Mouse (Mus musculus) limb, embryonic 15.5 days (tissue): ENCODE measurements at regions not wholly inside any gene's neighbourhood (a gene's known extent, or its start where the extent isn't known, plus 50 kb on each side); places are given as distances from the start of the nearest gene placed in this dataset.

Experiments
- ATAC-seq: fragments of 200-750 bp; cut with Nextera tagmentation; 2 replicates; pipeline ENCODE4 v1.8.0; 2017; ENCODE audit warnings: low read depth, moderate TSS enrichment; ENCODE audit not compliant: insufficient number of reproducible peaks, low FRiP score, low TSS enrichment
- H3K27ac ChIP-seq: fragments of 300-500 bp; sonication (generic); 2 replicates; pipeline ENCODE4 v1.5.1; 2015; ENCODE audit warnings: moderate library complexity, mild to moderate bottlenecking, inconsistent platforms
- H3K27me3 ChIP-seq: fragments of 300-500 bp; sonication (generic); 2 replicates; pipeline ENCODE4 v1.6.1; 2015; ENCODE audit warnings: inconsistent platforms
- H3K36me3 ChIP-seq: fragments of 300-500 bp; sonication (generic); 2 replicates; pipeline ENCODE4 v1.6.1; 2015; ENCODE audit warnings: inconsistent platforms
- H3K4me1 ChIP-seq: fragments of 300-500 bp; sonication (generic); 2 replicates; pipeline ENCODE4 v1.6.1; 2015; ENCODE audit warnings: inconsistent platforms
- H3K4me2 ChIP-seq: fragments of 300-500 bp; sonication (generic); 2 replicates; pipeline ENCODE4 v1.6.1; 2015; ENCODE audit warnings: mild to moderate bottlenecking, inconsistent platforms
- H3K4me3 ChIP-seq: fragments of 300-500 bp; sonication (generic); 2 replicates; pipeline ENCODE4 v1.5.1; 2015; ENCODE audit warnings: mild to moderate bottlenecking, inconsistent platforms
- H3K9ac ChIP-seq: fragments of 300-500 bp; sonication (generic); 2 replicates; pipeline ENCODE4 v1.6.1; 2015; ENCODE audit warnings: inconsistent platforms
- H3K9me3 ChIP-seq: fragments of 300-500 bp; sonication (generic); 2 replicates; pipeline ENCODE4 v1.6.1; 2016; ENCODE audit warnings: inconsistent platforms
- WGBS: fragments of 180-500 bp; shearing (Covaris S2); methylation state at CpG from one replicate; pipeline ENCODE4 v1.1.7; 2015; 5-methylcytosine and 5-hydroxymethylcytosine counted together

GRCm38 (mm10) chr7:63990312-63991028 is 51.8 kb upstream of the Klf13 start:
- Histone ChIP-seq H3K27me3 (no peaks in the 10 kb centered on the region), H3K4me3 (no peak overlapping the region), H3K4me1 (peaks cover 16% of the 10 kb centered on the region), H3K36me3 (no peaks in the 10 kb centered on the region), H3K4me2 (no peak overlapping the region), H3K9me3 (no peaks in the 10 kb centered on the region), H3K9ac (no peak overlapping the region), H3K27ac (no peak overlapping the region)
- 75% methylated on average over 8 of the region's 8 CpGs for WGBS
- no peak for ATAC-seq

- Histone ChIP-seq H3K4me2 (no peak overlapping the region), H3K27me3 (no peaks in the 10 kb centered on the region), H3K4me3 (no peak overlapping the region), H3K36me3 (no peaks in the 10 kb centered on the region), H3K9ac (no peak overlapping the region), H3K4me1 (peaks cover 16% of the 10 kb centered on the region), H3K9me3 (no peaks in the 10 kb centered on the region), H3K27ac (no peak overlapping the region)
- no peak for ATAC-seq
These were observed 51.0 kb upstream of the Klf13 start for GRCm38 (mm10) chr7:63989736-63990135.
